Mouse (Mus musculus) T-cell, adult 2 months (primary cell): ENCODE measurements around the gene Arhgap22.

Experiments used
- DNase-seq: peaks from one replicate; pipeline ENCODE4 v3.0.0; 2022; ENCODE audit warnings: low spot score

Gene Arhgap22

DNA sequence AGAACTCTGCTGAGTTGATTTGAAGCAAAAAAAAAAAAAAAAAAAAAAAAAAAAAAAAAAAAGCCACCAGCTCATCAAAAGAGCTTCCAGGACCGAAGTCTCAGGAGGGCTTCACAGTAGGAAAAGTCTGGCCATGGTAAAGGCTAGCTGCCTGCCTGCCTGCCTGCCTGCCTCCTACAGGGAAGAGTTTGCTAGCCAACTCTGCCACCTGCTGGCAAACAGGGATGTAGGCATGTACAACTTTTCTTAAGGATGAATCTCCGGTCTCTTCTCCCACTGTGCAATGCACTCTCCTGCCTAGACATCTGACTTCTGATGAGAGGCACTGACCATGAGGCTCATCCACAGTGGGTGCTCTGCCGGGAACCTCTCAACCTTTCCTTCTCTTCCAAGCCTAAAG is 157.4 kb downstream of the Arhgap22 start:
- no peak for DNase-seq

DNA sequence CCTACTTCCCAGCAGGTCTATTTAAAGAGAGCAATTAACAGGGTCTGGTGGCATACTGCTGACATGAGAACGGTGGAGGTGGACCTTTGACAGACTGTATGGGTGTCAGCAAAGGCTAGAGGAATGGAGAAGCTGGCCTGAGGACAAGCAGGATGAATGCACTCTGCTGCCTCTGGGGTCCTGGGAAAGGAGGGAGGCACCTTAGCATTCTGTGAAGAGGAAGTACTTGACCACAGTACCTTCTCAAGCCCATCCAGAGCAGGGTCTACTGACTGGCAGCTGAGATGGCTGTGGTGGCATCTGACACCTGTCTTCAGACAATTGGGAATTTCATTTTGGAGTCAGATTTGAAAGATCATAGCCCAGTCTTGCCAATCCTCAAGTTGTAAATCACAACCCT is 159.4 kb downstream of the Arhgap22 start:
- DNase-seq, result no peak

DNA sequence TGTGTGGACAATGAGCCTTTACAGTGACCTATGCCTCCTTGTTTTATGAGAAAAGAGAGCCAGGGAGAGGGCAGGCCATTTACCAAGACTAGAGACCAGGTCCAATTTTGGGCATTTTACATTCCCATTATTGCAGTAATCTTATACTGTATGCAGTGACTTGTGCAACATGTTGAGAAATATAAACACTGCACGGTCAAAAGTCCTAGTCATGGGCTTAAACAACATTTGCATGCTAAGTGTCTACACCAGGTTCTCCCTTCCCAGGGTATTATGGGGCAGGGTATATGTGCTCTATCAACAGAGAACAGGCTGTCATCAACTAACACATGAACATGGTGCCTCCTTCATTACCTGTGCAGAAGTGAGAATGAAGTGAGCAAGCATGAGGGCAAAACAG is 160.3 kb downstream of the Arhgap22 start:
- DNase-seq, result no peak

DNA sequence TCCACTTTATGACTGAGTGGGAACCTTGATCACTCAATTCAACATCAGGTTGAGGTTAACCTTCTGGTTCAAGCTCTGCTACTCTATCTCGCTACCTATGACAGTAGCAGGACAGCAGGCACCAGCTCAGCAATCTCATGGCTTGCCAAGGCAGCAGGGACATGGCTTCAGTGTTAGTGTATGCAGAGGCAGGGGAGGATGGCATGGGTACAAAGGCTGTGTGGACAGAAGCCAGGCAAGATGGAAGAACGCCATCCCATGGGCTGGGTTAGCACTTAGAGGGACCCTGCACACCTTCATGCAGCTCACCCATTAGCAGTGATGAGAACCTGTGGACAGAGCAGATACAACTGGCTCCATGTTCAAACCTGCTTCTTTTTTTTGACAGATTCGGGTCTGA is 163.4 kb downstream of the Arhgap22 start:
- DNase-seq, result no peak

DNA sequence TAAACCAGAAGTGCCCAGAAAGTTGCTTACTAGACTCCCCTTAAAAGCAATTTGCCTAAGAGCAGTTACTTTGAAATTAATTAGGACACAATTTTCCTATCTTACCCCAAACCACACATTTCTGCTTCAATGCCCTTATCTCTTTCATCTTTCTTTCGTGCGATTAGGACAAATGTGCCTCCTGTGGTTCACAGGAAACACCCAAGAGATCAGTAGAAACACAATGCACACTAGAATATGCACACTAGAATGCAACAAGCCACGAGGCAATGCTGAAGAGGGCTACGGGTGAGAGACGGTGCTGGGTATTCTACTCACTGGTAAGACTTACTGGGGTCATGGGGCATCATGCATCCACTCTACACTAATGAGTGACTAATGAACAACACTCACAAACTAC is 164.9 kb downstream of the Arhgap22 start:
- no peak for DNase-seq

DNA sequence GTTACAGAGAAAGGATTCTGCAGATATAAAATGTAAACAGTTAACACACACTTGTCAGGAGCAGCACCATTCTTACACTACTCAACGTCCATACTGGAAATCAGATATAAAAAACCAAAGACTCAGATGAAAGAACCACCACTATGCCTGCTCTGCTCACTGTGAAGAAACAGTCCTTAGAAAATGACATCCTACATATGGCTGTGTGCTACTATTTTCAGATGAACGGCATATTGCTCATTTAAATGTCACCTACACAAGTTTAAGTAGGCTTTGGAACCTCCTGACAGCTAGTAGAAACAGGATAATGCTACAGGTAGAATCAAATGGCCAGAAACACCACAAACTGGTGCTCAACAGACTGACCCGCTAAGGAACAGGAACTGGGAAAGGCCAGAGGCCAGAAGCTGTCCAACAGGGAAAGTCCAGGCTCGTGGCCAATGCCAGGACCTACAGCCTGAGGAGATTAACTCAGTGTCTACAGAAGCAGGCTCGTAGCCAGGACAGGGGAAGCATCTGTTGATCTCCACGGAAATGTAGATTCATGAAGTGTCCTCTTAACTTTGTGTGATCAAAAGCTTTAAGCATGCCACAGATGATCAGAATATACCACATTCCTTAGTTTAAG is 167.1 kb downstream of the Arhgap22 start:
- no peak for DNase-seq

DNA sequence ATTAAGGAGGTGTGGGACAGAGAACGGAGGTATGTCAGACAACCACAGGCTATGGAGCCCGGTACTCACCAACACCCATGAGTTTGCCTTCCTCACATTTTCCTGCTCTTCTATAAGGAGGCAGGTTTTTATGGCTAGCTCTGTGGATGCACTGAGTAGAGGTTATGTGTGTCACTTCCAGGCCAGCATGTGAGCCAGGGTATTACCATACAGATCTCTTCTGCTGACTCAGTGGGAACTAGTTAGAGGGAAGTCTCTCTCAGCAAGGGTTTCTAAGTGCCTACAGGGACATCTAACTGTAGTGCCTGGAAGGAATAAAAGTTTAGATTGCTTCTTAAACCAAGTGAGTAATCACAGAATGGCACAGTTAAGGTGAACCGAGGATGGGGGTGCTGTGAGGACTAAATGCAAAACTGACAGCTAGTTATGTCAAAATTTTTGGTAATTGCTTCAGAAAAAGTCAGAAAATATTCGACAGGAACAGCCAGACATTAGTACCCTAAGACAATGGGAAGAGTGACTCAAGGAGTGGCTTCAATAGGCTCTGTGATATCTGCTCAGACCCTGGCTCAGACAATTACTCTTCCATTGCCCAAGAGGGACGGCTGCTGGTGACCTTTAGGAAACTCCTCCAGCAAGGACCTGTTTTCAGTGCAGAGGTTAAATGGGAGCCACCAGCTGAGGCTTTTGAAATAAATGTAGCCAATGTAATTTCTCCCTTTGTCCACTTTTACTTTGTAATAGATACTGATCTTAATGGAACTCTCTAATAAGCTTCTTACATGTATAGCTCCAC is 184.4 kb downstream of the Arhgap22 start:
- DNase-seq, result no peak

DNA sequence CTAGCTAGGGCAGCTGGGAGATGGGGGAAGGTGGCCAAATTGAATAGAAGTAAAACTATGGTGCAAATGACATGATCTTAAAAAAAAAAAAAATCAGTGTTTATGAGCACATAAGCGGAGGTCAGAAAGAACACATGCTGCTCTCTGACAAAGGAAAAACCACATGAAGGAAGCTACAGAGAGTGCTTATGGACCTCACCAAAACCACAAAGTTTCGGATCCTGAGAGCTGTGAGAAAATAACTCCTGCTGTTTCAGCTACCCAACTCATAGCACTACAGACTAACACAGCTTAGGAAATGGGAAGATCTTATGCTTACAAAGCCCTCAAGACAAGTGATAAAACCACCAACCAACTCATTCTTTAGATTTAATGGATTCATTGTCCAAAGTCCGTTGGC is 186.2 kb downstream of the Arhgap22 start:
- DNase-seq, result no peak

DNA sequence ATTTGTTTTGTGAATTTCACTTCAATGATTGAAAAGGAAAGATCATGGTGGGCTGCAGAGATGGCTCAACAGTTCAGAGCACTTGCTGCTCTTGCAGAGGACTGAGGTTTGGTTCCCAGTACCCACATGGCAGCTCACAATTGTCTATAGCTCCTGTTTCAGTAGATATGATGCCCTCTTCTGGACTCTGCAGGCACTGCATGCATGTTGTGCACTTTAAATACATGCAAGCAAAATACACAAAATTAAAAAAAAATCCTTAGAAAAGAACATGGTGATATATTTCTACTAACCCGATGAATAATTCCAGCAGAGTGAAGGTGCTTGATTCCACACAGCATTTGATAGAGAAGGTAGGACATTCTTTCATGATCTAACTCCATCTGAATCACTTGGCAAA is 188.5 kb downstream of the Arhgap22 start:
- DNase-seq, result peak; percentile 9

DNA sequence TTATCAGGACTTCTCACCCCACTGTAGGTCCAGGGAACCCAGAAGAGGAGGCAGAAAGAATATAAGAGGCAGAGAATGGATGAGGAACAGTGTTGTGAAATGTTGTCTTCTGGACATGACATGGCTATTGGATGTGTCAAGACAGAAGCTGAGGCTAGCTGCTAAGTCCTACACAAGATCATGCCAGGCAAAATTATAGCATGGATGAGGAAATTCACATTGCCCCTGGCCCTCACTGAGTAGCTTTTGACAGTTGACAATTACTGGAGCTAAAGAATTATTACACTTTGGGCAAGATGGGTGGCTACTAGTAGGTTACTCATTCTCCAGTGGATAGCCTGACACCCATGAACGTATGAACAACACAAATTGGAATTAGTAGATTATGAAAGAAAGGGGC is 201.9 kb downstream of the Arhgap22 start:
- DNase-seq, result no peak

DNA sequence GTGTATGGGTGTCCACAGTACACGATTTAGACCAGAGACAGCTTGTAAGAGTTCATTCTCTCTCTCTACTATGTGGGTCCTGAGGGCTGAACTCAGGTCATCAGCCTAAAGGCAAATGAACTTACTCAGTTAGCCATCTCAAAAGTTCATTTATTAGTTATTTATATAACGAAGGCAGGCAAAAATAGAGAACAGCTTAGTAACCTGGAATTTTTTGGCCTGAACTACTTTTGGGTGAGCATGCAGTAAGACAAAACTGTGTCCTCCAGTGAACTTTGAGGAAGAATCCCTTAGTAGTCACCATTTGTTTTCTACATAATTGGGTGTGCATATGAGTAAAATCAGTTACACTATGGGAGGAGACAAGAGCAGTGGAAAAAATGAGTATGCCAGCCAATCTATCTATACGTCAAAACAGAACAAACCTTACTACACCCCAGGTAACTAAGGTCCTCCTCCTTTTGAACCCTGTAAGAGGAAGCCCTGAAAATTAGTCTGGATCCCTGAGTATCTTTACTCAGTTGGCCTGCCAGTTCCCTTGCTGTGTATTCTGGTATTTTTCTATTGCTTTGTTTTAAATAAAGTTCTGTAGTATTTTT is 204.6 kb downstream of the Arhgap22 start:
- no peak for DNase-seq
